Mouse (Mus musculus) cerebellum, postnatal 4 days (tissue): ENCODE measurements at regions not wholly inside any gene's neighbourhood (a gene's known extent, or its start where the extent isn't known, plus 50 kb on each side); places are given as distances from the start of the nearest gene placed in this dataset.
"Not testable (repeated sequence)": the region's sequence is repeated elsewhere in the genome, so short reads cannot be mapped to it uniquely, and the experiment has no call there.

Source experiments
- DNase-seq, 2 experiments: peaks; one replicate each; pipeline ENCODE4 v3.0.0; 2022; ENCODE audit warnings: low spot score in 2 of 2, mixed read lengths in 1 of 2

GRCm38 (mm10) chr14:53993427-53993826 is 260.5 kb downstream of the Dad1 start:
- no peak for DNase-seq

DNA sequence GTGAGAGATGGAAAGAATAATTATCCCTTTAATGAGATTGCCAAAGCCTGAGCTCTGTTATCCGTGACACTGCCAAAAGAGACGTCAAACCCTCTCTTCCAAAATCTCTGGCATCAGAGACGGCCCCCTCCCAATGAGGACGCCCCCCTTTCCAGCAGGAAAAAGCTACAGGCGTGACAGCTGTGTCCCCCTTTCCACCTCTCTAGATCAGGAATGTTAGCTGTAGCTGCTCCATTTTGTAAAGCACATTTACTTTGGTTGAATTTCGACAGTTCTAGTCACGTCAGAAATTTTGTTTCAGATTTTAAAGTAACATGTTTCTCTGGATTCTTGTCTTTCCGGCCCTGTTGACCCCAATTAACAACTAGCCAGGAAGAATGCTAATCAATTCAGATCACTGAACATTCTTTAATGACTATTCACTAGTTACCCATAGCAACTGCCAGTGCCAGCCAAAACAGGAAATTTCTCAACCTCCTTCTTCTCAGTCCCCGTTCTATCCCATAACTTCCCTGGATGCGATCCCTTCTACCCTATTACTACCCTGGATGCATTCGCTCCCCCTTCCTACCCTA is 261.1 kb downstream of the Dad1 start:
- no peak for DNase-seq

- no peak for DNase-seq
Observed at GRCm38 (mm10) chr14:53991390-53991789, 262.5 kb downstream of the Dad1 start.

GRCm38 (mm10) chr14:53980771-53981170 is 273.1 kb downstream of the Dad1 start:
- DNase-seq: no peak

- DNase-seq: not testable (repeated sequence)
Observed at GRCm38 (mm10) chr14:53961426-53961825, 292.5 kb downstream of the Dad1 start.

DNA sequence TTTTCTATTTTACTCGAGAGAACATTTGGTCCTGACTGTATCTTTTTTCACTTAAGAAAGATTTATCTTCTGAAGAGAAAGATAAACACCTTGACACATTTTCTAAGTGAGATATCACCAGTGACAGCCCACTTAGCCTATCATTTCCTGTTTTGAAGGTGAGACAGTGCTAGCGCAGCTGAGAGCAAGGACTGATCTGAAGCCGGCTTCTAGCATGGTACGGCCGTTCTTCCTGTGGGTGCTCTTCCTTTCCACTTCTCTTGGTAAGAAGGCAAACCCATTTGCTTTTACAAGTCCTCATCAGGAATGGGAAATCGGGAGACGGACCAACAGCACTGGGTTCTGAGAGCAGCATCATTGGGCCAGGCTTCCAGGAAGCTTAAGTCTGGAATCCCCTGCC is 293.1 kb downstream of the Dad1 start:
- no peak for DNase-seq

DNA sequence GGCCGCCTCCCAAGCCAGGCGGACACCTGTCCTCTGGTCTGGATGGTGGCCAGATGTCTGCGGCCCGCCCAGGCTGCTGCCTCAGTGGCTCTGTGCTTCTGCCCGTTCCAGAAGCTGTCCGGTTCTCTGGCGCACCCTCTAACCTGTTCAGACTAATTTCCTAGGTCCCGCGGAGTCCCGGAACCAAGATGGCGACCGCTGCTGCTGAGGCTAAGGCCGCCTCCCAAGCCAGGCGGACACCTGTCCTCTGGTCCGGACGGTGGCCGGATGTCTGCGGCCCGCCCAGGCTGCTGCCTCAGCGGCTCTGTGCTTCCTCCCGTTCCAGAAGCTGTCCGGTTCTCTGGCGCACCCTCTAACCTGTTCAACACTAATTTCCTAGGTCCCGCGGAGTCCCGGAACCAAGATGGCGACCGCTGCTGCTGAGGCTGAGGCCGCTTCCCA is 318.1 kb downstream of the Dad1 start:
- DNase-seq: peak; percentile 81 to 98

DNA sequence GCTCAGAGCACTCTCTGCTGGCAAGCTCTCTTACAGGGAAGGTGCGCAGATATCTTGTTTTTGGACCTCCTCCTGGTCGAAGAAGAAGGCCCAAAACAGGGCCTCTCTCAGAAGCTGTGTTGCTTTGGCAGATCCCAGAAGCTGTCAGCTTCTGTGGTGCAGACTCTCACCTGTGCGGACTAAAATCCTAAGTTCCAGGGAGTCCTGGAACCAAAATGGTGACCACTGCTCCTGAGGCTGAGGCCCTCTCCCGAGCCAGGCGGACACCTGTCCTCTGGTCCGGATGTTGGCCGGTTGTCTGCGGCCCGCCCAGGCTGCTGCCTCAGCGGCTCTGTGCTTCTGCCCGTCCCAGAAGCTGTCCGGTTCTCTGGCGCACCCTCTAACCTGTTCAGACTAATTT is 318.6 kb downstream of the Dad1 start:
- peak; percentile 73 to 85 for DNase-seq

GRCm38 (mm10) chr14:53910871-53911270 is 343.0 kb downstream of the Dad1 start:
- no peak for DNase-seq

DNA sequence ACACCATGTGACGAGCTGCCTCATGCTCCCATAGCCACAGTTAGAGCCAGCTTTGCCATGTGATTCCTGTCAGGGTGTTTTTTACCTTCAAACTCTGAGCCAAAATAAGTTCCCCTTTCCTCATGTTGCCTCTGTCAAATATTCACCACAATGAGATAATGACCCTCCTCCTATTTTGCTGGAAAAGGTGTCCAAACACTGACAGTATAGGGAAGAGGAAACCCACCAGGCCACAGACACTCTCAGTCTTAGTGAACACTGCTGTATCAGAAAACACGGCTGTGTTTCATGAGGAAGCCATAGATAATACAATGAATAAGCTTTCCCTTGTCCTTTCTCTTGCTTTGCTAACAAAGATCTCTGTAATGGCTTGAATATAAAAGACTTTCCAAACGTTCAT is 349.3 kb downstream of the Dad1 start:
- no peak for DNase-seq

GRCm38 (mm10) chr14:53901103-53901502 is 352.8 kb downstream of the Dad1 start:
- DNase-seq: no peak

- DNase-seq: no peak
Observed at GRCm38 (mm10) chr14:53881304-53881703, 372.6 kb downstream of the Dad1 start.

DNA sequence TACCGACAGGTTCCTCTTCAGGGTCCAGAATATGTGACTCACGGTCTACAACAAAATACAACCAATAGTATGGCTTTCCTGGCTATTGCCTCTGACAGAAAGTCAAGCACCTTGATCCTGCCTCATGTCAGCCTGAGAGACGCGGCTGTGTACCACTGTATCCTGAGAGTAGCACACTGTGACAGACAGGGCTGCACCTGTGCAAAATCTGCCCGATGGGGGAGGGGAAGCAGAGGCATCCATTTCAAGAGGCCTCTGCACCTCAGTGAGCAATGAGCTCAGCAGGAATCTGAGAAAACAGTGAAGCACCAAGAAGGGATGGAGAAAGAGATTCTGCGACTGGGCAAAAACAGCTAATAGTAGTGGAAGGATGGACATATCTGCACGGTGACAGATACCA is 377.3 kb downstream of the Dad1 start:
- DNase-seq: no peak

DNA sequence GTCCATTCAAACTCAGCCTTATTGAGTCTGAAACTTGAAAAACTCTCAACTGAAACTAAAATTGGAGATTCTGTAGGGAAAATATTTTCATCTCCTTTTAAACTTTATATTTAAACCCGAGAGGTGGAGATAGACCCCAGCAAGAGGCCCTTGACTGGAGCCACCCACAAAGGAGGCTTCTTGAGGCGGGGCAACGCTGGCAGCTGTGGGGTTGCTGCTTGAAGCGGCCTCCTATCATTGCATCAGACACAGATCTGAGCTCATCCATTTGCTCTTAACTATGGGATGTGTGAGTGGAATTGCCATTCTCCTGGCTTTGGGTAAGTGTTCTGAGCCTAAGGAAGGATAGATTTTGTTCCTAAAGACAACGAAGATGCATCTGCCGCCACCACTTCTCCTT is 378.2 kb downstream of the Dad1 start:
- no peak for DNase-seq

DNA sequence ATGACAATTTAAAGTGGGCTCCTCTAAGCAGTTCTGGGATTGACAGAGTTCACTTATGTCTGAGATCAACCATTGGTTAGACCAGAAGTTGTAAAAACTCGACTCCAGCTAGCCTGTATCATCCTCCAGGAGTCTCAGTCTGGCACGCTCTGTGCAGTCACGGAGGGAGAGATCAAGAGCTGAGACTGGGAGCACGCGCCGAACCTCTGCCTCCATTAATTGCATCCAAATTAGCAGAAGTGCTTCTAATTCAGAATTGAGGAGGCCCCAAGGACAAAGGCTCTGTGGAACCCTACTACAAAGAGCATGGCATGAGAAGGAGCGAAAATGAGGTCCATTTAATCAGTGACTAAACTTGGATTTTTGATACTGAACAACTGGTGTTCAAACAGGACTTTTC is 406.9 kb downstream of the Dad1 start:
- no peak for DNase-seq

DNA sequence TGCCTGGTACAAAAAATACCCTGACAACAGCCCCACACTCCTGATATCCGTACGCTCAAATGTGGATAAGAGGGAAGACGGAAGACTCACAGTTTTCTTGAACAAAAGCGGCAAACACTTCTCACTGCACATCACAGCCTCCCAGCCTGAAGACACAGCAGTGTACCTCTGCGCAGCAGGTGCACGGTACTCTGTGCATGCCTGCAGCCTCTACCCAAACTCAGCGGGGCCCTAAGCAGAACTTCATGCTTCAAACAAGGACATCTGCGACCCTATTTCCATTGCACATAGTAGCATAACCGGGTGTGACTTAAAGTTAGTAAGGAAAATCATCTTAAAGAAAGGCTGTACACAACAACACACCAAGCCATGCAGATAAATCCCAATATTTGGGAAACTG is 408.3 kb downstream of the Dad1 start:
- no peak for DNase-seq

GRCm38 (mm10) chr14:53832553-53832952 is 421.4 kb downstream of the Dad1 start:
- DNase-seq: no peak

DNA sequence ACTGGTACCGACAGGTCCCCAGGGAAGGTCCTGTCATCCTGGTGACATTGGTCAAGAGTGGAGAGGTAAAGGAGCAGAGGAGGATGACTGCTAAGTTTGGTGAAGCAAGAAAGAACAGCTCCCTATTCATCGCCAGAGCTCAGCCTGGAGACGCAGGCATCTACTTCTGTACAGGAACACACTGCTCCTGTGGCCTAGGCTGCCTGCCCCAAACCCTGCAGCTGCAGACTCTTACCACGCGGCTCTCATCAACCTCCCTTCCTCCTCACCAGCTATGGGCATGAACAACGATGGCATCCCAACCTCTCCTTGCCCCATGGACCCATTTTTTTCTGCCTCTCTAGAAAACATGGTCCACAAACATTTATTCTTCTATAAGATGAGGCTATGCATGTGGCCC is 422.3 kb downstream of the Dad1 start:
- no peak for DNase-seq

GRCm38 (mm10) chr14:53830717-53831116 is 423.2 kb downstream of the Dad1 start:
- no peak for DNase-seq

- DNase-seq: no peak
Observed at GRCm38 (mm10) chr14:53826782-53827181, 427.1 kb downstream of the Dad1 start.

DNA sequence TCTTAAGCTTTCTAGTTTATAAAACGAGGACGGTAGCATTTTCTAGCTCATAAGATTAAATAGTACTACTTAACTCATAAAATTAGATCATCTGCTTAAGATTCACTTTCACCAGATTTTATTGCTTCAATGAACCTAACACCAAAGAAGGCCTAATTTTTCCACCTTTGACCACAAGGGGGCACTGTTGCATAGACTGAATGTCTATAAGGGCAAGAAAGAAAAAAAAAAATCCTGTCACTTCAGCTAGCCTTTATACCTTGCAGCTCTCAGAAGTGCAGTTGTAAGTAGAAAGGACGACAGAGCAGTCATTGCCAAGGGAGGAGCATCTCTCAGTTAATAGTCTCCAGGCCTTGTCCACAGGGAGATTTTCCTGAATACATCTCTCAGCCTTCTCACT is 447.7 kb downstream of the Dad1 start:
- peak; percentile 69 to 78 for DNase-seq

DNA sequence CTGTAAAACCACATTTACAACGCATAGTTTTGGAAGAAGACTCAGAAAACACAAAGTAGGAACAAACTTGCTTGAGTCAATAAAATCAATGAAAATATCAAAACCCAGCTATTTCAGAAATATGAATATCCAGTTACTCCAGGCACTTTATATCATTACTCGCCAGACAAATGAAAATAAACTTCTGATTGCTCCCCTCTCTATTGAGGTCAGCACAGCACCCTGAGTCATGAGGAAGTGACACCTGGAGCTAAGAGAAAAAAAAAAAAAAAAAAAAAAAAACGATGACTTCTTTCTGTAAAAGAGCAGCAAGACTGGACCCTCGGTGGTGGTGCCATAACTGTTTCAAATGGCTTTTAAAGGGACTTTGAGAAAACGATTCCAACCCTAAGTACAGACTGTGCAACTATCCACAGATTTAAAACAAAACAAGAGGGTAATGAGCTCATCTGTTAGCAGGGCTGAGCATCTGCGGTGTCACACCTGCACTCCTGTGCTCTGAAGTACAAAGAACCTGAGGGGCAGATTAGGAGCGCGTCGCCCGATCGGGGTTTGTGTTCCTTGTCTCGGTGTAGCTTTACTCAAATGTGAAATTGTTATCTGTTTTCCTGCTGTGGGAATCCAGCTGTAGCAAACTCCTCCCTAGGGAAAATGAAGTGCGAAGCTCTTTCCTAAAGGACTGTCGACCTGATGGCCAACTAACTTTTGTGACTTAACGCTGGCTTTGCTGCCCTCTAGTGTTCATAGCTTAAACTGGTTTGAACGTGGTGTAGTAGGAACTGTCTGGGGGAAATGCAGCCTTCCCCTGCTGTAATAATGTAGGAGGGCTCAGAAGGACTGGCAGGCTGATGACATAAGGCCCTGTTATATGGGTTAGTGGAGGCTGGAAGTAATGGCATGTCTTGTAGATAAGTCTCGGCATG is 449.9 kb downstream of the Dad1 start:
- DNase-seq: peak; percentile 25 to 55

DNA sequence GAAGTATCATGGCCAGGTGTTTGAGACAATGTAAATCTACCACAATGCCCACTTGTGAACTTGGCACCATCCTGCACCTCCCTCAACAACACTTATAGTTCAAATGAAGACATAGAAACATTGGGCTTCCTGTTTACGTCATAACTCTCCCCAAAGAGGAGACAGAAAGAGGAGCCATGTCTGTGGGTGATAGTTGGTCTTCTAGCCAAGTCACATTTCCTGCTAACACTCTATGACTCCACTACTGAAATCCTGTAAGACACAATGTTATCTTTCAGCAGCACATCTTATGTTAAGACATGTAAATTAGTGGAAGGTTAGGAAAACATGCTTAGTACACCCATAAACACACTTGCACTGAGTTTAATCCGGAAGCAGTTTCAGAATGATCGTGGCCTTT is 451.4 kb downstream of the Dad1 start:
- no peak for DNase-seq
